Mouse (Mus musculus): ENCODE results near the gene P3h1. TPM values are rescaled to one million over a fixed set of nuclear protein-coding genes. Genes with fewer than 3 reads are reported as not detected.
A peak's percentile ranks its signal among the peaks of the same experiment; 100 is the strongest.

Gene P3h1
- 16.1 and 18.2 TPM in 2 replicates for polyA plus RNA-seq (2016; fragmentation: Nextera tagmentation; extraction: Ambion mirVana)

GRCm38 (mm10) chr4:119232410-119233255, at the start of gene P3h1, which contains the start of gene AU022252:
TSS of gene P3h1 (plus strand) at chr4:119232915.
TSS of gene AU022252 (minus strand) at chr4:119232712.
- Histone ChIP-seq H3K27ac (peak within 1 kb of the TSS; percentile 88), H3K27me3 (ENCODE audit: insufficient read depth, poor library complexity, severe bottlenecking) (no peaks in the 10 kb centered on the region)

DNA sequence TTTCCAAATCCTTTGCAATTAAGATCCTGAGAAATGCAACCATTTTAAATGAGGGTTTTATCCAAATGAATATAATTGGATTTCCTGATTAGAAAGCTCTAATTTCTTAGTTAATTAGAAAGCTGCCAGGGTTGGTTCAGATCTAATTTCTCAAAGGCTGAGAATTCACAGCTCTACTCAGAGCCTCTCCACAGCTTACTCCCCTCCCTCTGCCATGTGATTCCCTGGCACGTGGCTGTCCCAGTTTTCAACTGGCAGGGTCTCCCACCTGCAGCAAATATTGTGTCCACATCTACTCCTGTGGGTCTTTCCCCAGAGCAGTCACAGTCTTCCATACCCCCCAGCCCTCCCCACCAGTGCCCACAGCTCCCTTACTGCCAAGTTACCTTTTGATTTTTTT, 49.2 kb upstream of the P3h1 start:
- 58% methylated on average over 1 of the region's 1 CpGs for WGBS
- H3K4me1 ChIP-seq (replicated peaks), result no peaks in the 10 kb centered on the region
- no peak overlapping the region for H3K4me3 ChIP-seq
- H3K27me3 ChIP-seq (ENCODE audit: insufficient read depth, poor library complexity, severe bottlenecking), result peaks cover 6% of the 10 kb centered on the region; the same call in 1 of the 2 replicates
- H3K9me3 ChIP-seq, result no peaks in the 10 kb centered on the region
- H3K27ac ChIP-seq, result no peak overlapping the region
- H3K36me3 ChIP-seq, result no peaks in the 10 kb centered on the region
- no peak for DNase-seq (ENCODE audit: low spot score)

More at GRCm38 (mm10) chr4:119232410-119233255, at the start of gene P3h1, which contains the start of gene AU022252:
- Histone ChIP-seq H3K4me1 (replicated peaks) (peaks cover 26% of the 10 kb centered on the region), H3K36me3 (peaks cover 25% of the 10 kb centered on the region), H3K4me3 (peak within 1 kb of the TSS; percentile 86), H3K9me3 (no peaks in the 10 kb centered on the region)
- DNase-seq (ENCODE audit: low spot score), result peak; percentile 98
- under 1% methylated on average over 71 of the region's 71 CpGs for WGBS

GRCm38 (mm10) chr4:119185771-119186170, 46.9 kb upstream of the P3h1 start:
- Histone ChIP-seq H3K27ac (no peak overlapping the region), H3K4me1 (replicated peaks) (peaks cover 9% of the 10 kb centered on the region), H3K4me3 (no peak overlapping the region), H3K36me3 (no peaks in the 10 kb centered on the region), H3K9me3 (no peaks in the 10 kb centered on the region), H3K27me3 (ENCODE audit: insufficient read depth, poor library complexity, severe bottlenecking) (peaks cover 10% of the 10 kb centered on the region; the same call in 1 of the 2 replicates)
- no peak for DNase-seq (ENCODE audit: low spot score)
- WGBS, result 85% methylated on average over 4 of the region's 4 CpGs

GRCm38 (mm10) chr4:119188060-119188785, 44.5 kb upstream of the P3h1 start:
- Histone ChIP-seq H3K27ac (no peak overlapping the region; the same call in 1 of the 2 replicates), H3K9me3 (no peaks in the 10 kb centered on the region), H3K4me1 (replicated peaks) (peaks cover 9% of the 10 kb centered on the region), H3K27me3 (ENCODE audit: insufficient read depth, poor library complexity, severe bottlenecking) (peaks cover 11% of the 10 kb centered on the region; the same call in 1 of the 2 replicates), H3K4me3 (no peak overlapping the region; the same call in 1 of the 2 replicates), H3K36me3 (no peaks in the 10 kb centered on the region)
- 60% methylated on average over 11 of the region's 11 CpGs for WGBS
- no peak for DNase-seq (ENCODE audit: low spot score)

- H3K27me3 ChIP-seq (ENCODE audit: insufficient read depth, poor library complexity, severe bottlenecking), result peaks cover 11% of the 10 kb centered on the region; the same call in 1 of the 2 replicates
- H3K4me3 ChIP-seq, result peak overlapping the region; percentile 7; the same call in 1 of the 2 replicates
- H3K27ac ChIP-seq, result peak overlapping the region; percentile 66
- 61% methylated on average over 6 of the region's 6 CpGs for WGBS
- H3K9me3 ChIP-seq, result no peaks in the 10 kb centered on the region
- DNase-seq (ENCODE audit: low spot score), result no peak
- H3K36me3 ChIP-seq, result no peaks in the 10 kb centered on the region
- peaks cover 9% of the 10 kb centered on the region for H3K4me1 ChIP-seq (replicated peaks)
Measured at GRCm38 (mm10) chr4:119189392-119189791, 43.3 kb upstream of the P3h1 start.

DNA sequence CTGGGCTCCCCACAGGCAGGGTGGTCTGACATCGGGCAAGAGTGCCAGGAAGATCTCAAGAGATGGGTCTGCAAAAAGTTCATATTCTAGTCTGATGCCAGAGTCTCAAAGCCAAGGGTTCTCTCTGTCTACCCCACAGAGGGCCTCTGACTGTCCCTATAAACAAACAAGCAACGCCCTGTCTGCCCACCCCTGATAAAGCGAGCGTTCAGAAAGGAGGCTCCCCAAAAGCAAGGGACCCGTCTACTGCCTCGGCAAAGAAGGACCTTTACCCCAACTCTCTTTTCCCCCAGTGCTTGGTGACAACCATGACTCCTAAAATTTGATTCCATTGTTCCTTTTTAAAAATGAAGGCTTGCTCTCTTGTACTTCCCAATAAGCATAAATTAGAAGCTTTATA, 42.9 kb upstream of the P3h1 start, which contains the start of gene Ermap:
Gene Ermap, minus strand, starts transcription at position 148 of the 400 bp plus-strand sequence.
- H3K27ac ChIP-seq, result peak within 1 kb of the TSS; percentile 66
- WGBS, result 58% methylated on average over 6 of the region's 6 CpGs
- H3K36me3 ChIP-seq, result no peaks in the 10 kb centered on the region
- no peak for DNase-seq (ENCODE audit: low spot score)
- no peaks in the 10 kb centered on the region for H3K9me3 ChIP-seq
- peak within 1 kb of the TSS; percentile 7; the same call in 1 of the 2 replicates for H3K4me3 ChIP-seq
- H3K27me3 ChIP-seq (ENCODE audit: insufficient read depth, poor library complexity, severe bottlenecking), result peaks cover 11% of the 10 kb centered on the region; the same call in 1 of the 2 replicates
- H3K4me1 ChIP-seq (replicated peaks), result peaks cover 9% of the 10 kb centered on the region

- no peaks in the 10 kb centered on the region for H3K9me3 ChIP-seq
- 87% methylated on average over 8 of the region's 8 CpGs for WGBS
- peaks cover 11% of the 10 kb centered on the region; the same call in 1 of the 2 replicates for H3K27me3 ChIP-seq (ENCODE audit: insufficient read depth, poor library complexity, severe bottlenecking)
- H3K36me3 ChIP-seq, result no peaks in the 10 kb centered on the region
- DNase-seq (ENCODE audit: low spot score), result no peak
- no peak overlapping the region for H3K4me3 ChIP-seq
- peak overlapping the region; percentile 66 for H3K27ac ChIP-seq
- H3K4me1 ChIP-seq (replicated peaks), result peaks cover 11% of the 10 kb centered on the region
Measured at GRCm38 (mm10) chr4:119190618-119191017, 42.1 kb upstream of the P3h1 start.

- Histone ChIP-seq H3K4me3 (no peak overlapping the region), H3K9me3 (no peaks in the 10 kb centered on the region), H3K4me1 (replicated peaks) (peaks cover 17% of the 10 kb centered on the region), H3K36me3 (no peaks in the 10 kb centered on the region), H3K27me3 (ENCODE audit: insufficient read depth, poor library complexity, severe bottlenecking) (peaks cover 11% of the 10 kb centered on the region; the same call in 1 of the 2 replicates), H3K27ac (peak overlapping the region; percentile 56; the same call in 1 of the 2 replicates)
- DNase-seq (ENCODE audit: low spot score), result no peak
- WGBS, result 78% methylated on average over 3 of the region's 3 CpGs
Measured at GRCm38 (mm10) chr4:119191273-119191672, 41.4 kb upstream of the P3h1 start.

GRCm38 (mm10) chr4:119192757-119193156, 40.0 kb upstream of the P3h1 start:
- Histone ChIP-seq H3K36me3 (peaks cover 8% of the 10 kb centered on the region), H3K4me1 (replicated peaks) (peaks cover 32% of the 10 kb centered on the region), H3K27me3 (ENCODE audit: insufficient read depth, poor library complexity, severe bottlenecking) (peaks cover 5% of the 10 kb centered on the region; the same call in 1 of the 2 replicates), H3K9me3 (no peaks in the 10 kb centered on the region), H3K27ac (no peak overlapping the region), H3K4me3 (no peak overlapping the region)
- 88% methylated on average over 4 of the region's 4 CpGs for WGBS
- no peak for DNase-seq (ENCODE audit: low spot score)

DNA sequence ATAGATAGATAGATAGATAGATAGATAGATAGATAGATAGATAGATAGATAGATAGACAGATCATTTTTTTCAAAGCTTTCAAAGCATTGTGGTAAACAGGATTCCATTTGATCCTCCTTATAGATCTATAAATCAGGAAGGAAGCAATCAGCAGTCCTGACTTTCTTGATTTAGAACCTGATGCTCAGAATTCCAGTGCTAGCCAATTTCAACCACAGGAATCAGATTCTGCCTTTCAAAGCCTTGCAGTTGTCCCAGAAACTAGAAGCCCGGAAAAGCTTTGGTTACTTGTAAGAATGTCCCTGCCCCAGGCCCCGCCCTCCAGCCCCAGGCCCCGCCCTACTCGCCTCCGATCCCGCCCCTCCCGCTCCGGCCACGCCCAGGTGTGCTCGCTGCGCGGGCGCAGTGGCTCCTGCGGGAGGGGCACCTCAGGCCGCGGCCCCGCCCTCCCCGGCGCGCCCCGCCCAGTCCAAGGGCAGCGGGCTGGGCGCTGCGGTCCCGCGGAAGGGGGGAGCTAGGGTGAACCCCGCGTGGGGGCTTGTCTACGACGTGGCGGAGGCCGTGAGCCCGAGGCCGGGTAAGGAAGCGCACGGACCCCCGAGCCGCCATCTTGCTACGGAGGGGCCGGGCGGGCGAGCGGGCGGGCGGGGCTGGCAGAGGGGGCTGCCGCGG, 37.7 kb upstream of the P3h1 start, which contains the start of gene Svbp:
Gene Svbp, plus strand, starts transcription at position 398 of the 673 bp plus-strand sequence.
- Histone ChIP-seq H3K27ac (peak within 1 kb of the TSS; percentile 89), H3K27me3 (ENCODE audit: insufficient read depth, poor library complexity, severe bottlenecking) (peaks cover 5% of the 10 kb centered on the region; the same call in 1 of the 2 replicates), H3K9me3 (no peaks in the 10 kb centered on the region), H3K4me1 (replicated peaks) (peaks cover 28% of the 10 kb centered on the region), H3K36me3 (peaks cover 16% of the 10 kb centered on the region), H3K4me3 (peak within 1 kb of the TSS; percentile 76)
- under 1% methylated on average over 44 of the region's 47 CpGs for WGBS
- peak; percentile 92 for DNase-seq (ENCODE audit: low spot score)

- H3K27me3 ChIP-seq (ENCODE audit: insufficient read depth, poor library complexity, severe bottlenecking), result peaks cover 1% of the 10 kb centered on the region; the same call in 1 of the 2 replicates
- H3K36me3 ChIP-seq, result peaks cover 21% of the 10 kb centered on the region
- peak overlapping the region; percentile 76 for H3K4me3 ChIP-seq
- WGBS, result 7% methylated on average over 18 of the region's 18 CpGs
- no peaks in the 10 kb centered on the region for H3K9me3 ChIP-seq
- DNase-seq (ENCODE audit: low spot score), result no peak
- peak overlapping the region; percentile 89 for H3K27ac ChIP-seq
- peaks cover 27% of the 10 kb centered on the region for H3K4me1 ChIP-seq (replicated peaks)
Measured at GRCm38 (mm10) chr4:119195582-119196320, 37.0 kb upstream of the P3h1 start.
